Mouse (Mus musculus) embryonic facial prominence, embryonic 13.5 days (tissue): ENCODE results near the gene Olfr800. TPM values are rescaled to one million over a fixed set of nuclear protein-coding genes. Genes with fewer than 3 reads are reported as not detected.

ENCODE experiments used
- polyA plus RNA-seq: library from polyadenylated mRNA; unstranded; fragments of >200 nt; fragmentation: Nextera tagmentation; extraction: Ambion mirVana; gene quantifications from 2 replicates; pipeline ENCODE4 v1.2.1, GENCODE M21; 2015

The Olfr800 gene
- polyA plus RNA-seq, 1 experiment from 2014 or later, result not detected

Other genes starting within 250 kb of the Olfr800 start
- not detected in 2 replicates for gene Olfr786, start 230.4 kb upstream of the Olfr800 start, polyA plus RNA-seq
- gene Olfr787, start 195.8 kb upstream of the Olfr800 start, polyA plus RNA-seq, result not detected in 2 replicates
- gene Olfr788, start 186.7 kb upstream of the Olfr800 start, polyA plus RNA-seq, result not detected in 2 replicates
- not detected in 2 replicates for gene Olfr789, start 172.9 kb upstream of the Olfr800 start, polyA plus RNA-seq
- not detected in 2 replicates for gene Olfr790, start 159.2 kb upstream of the Olfr800 start, polyA plus RNA-seq
- not detected in 2 replicates for gene Olfr791, start 135.9 kb upstream of the Olfr800 start, polyA plus RNA-seq
- not detected in 2 replicates for gene Olfr792, start 118.5 kb upstream of the Olfr800 start, polyA plus RNA-seq
- not detected in 2 replicates for gene Olfr794, start 90.0 kb upstream of the Olfr800 start, polyA plus RNA-seq
- not detected in 2 replicates for gene Olfr796, start 45.1 kb upstream of the Olfr800 start, polyA plus RNA-seq
- not detected in 2 replicates for gene Olfr798, start 29.8 kb upstream of the Olfr800 start, polyA plus RNA-seq
- gene Olfr799, start 20.2 kb upstream of the Olfr800 start, polyA plus RNA-seq, result not detected in 2 replicates
- gene Olfr801, start 16.2 kb downstream of the Olfr800 start, polyA plus RNA-seq, result not detected in 2 replicates
- gene Olfr802, start 30.5 kb downstream of the Olfr800 start, polyA plus RNA-seq, result not detected in 2 replicates
- not detected in 2 replicates for gene Olfr803, start 36.6 kb downstream of the Olfr800 start, polyA plus RNA-seq
- gene Olfr804, start 45.5 kb downstream of the Olfr800 start, polyA plus RNA-seq, result not detected in 2 replicates
- gene Olfr805, start 71.7 kb downstream of the Olfr800 start, polyA plus RNA-seq, result not detected in 2 replicates
- not detected in 2 replicates for gene Olfr806, start 84.2 kb downstream of the Olfr800 start, polyA plus RNA-seq
- gene Olfr807, start 100.1 kb downstream of the Olfr800 start, polyA plus RNA-seq, result not detected in 2 replicates
- not detected in 2 replicates for gene Olfr808, start 107.8 kb downstream of the Olfr800 start, polyA plus RNA-seq
- not detected in 2 replicates for gene Olfr809, start 116.9 kb downstream of the Olfr800 start, polyA plus RNA-seq
- gene Olfr810, start 137.2 kb downstream of the Olfr800 start, polyA plus RNA-seq, result 0.06 TPM in 1 of 2 replicates, not detected in the other
- not detected in 2 replicates for gene Olfr811, start 146.7 kb downstream of the Olfr800 start, polyA plus RNA-seq
- gene Olfr812, start 188.4 kb downstream of the Olfr800 start, polyA plus RNA-seq, result not detected in 2 replicates
- 0.18 TPM in 1 of 2 replicates, not detected in the other for gene Olfr813, start 197.7 kb downstream of the Olfr800 start, polyA plus RNA-seq
- not detected in 2 replicates for gene Olfr814, start 222.2 kb downstream of the Olfr800 start, polyA plus RNA-seq
- gene Olfr815, start 248.2 kb downstream of the Olfr800 start, polyA plus RNA-seq, result not detected in 2 replicates